Mouse (Mus musculus) cortical plate, adult 2 months (tissue): ENCODE data around the gene Ngdn.

Experiments
- CTCF ChIP-seq: fragments of 200-500 bp; IDR thresholded peaks from 2 replicates; pipeline ENCODE4 v1.5.1; 2011; ENCODE audit warnings: mild to moderate bottlenecking, control low read depth, low read length; ENCODE audit not compliant: insufficient read depth; ENCODE audit errors: extremely low read depth
- POLR2A ChIP-seq: fragments of 200-500 bp; IDR thresholded peaks from 2 replicates; pipeline ENCODE4 v1.6.1; 2011; ENCODE audit warnings: mild to moderate bottlenecking, low read length, control low read depth; ENCODE audit not compliant: insufficient read depth; ENCODE audit errors: extremely low read depth

DNA sequence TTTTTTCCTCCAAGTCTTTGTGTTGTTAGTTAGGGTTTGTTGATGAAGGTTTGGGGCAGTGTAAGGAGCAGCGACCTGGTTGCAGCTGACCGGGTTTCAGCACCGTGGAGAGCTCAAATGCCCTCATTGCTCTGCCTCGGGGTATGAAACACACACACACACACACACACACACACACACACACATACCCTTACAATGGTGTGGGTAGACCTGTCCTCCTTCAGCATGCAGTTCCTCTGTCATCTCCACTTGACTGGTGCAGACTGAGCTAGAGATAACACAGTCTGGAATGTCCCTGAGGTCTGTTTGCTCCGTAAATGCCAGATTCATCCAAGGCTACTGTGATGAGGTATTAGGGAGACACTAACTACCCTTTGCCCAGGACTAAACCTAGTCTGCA, 12.0 kb downstream of the Ngdn start:
- no peak for TF ChIP-seq CTCF
- no peak for TF ChIP-seq POLR2A
